Mouse (Mus musculus) embryonic fibroblast, embryonic 13.5 days (primary cell): ENCODE results near the gene Gcfc2.
A peak's percentile ranks its signal among the peaks of the same experiment; 100 is the strongest.

Experiments
- CTCF ChIP-seq: IDR thresholded peaks from 2 replicates; pipeline ENCODE4 v1.5.1; 2011; ENCODE audit warnings: mild to moderate bottlenecking, control low read depth, low read length, moderate library complexity, borderline replicate concordance; ENCODE audit not compliant: insufficient read depth
- POLR2A ChIP-seq: IDR thresholded peaks from 2 replicates; pipeline ENCODE4 v1.6.1; 2011; ENCODE audit warnings: low read depth, mild to moderate bottlenecking, control low read depth, low read length, moderate library complexity

GRCm38 (mm10) chr6:81923523-81924142 lies at the start of gene Gcfc2:
- TF ChIP-seq POLR2A (peak; percentile 85), CTCF (no peak)
